Mouse (Mus musculus) thymus, postnatal 25 days (tissue): Measurements from ENCODE around the gene Creb3.

Experiments
- DNase-seq: peaks from one replicate; pipeline ENCODE4 v3.0.0; 2022

The Creb3 gene

GRCm38 (mm10) chr4:43558631-43559356 lies 3.3 kb upstream of the Creb3 start:
- peak; percentile 75 for DNase-seq

- DNase-seq: no peak
Observed at GRCm38 (mm10) chr4:43559519-43560242, 2.5 kb upstream of the Creb3 start.

- peak; percentile 8 for DNase-seq
Observed at GRCm38 (mm10) chr4:43560243-43560611, 1.9 kb upstream of the Creb3 start.

- DNase-seq: peak; percentile 29
Observed at GRCm38 (mm10) chr4:43560976-43561375, 1.2 kb upstream of the Creb3 start.

- no peak for DNase-seq
Observed at GRCm38 (mm10) chr4:43561436-43561996, 616 bp upstream of the Creb3 start.

- DNase-seq: no peak
Observed at GRCm38 (mm10) chr4:43562769-43563600, 853 bp downstream of the Creb3 start.

GRCm38 (mm10) chr4:43563601-43563875 lies 1.4 kb downstream of the Creb3 start:
- DNase-seq: no peak

GRCm38 (mm10) chr4:43564231-43564630 lies 2.1 kb downstream of the Creb3 start:
- DNase-seq: no peak

GRCm38 (mm10) chr4:43567140-43567539 lies 5.0 kb downstream of the Creb3 start:
- DNase-seq: no peak

GRCm38 (mm10) chr4:43571395-43572045 lies 9.4 kb downstream of the Creb3 start:
- DNase-seq: no peak

- no peak for DNase-seq
Observed at GRCm38 (mm10) chr4:43573561-43573960, 11.4 kb downstream of the Creb3 start.

GRCm38 (mm10) chr4:43575356-43575755 lies 13.2 kb downstream of the Creb3 start:
- no peak for DNase-seq

- no peak for DNase-seq
Observed at GRCm38 (mm10) chr4:43577237-43577881, 15.2 kb downstream of the Creb3 start.

- peak; percentile 85 for DNase-seq
Observed at GRCm38 (mm10) chr4:43578376-43579204, 16.5 kb downstream of the Creb3 start, which contains the start of the genes Rgp1 and Gba2. Rgp1 (plus strand) TSS chr4:43578715. Gba2 (minus strand) TSS chr4:43578873.

- DNase-seq: no peak
Observed at GRCm38 (mm10) chr4:43579256-43579655, 17.1 kb downstream of the Creb3 start.

- DNase-seq: no peak
Observed at GRCm38 (mm10) chr4:43579731-43580130, 17.6 kb downstream of the Creb3 start.

GRCm38 (mm10) chr4:43580721-43581120 lies 18.6 kb downstream of the Creb3 start:
- no peak for DNase-seq

GRCm38 (mm10) chr4:43581381-43581780 lies 19.2 kb downstream of the Creb3 start:
- no peak for DNase-seq

GRCm38 (mm10) chr4:43582241-43582640 lies 20.1 kb downstream of the Creb3 start:
- no peak for DNase-seq

- no peak for DNase-seq
Observed at GRCm38 (mm10) chr4:43583421-43583820, 21.3 kb downstream of the Creb3 start.
